Mouse (Mus musculus) erythroblast, embryonic 14.5 days (primary cell): Measurements from ENCODE around the gene Smad1.

Experiments used
- GATA1 ChIP-seq: IDR thresholded peaks from 2 replicates; pipeline ENCODE4 v1.6.1; 2012; ENCODE audit warnings: low read length, inconsistent platforms, mixed read lengths
- TAL1 ChIP-seq: IDR thresholded peaks from 3 replicates; pipeline ENCODE4 v1.6.1; 2012; ENCODE audit warnings: low read length, inconsistent platforms, mixed read lengths

- TF ChIP-seq TAL1 (no peak), GATA1 (no peak)
Measured at GRCm38 (mm10) chr8:79351916-79352315, 47.4 kb downstream of the Smad1 start.
